Mouse (Mus musculus) intestine, embryonic 15.5 days (tissue): ENCODE data around the gene Ccnl1. TPM values are rescaled to one million over a fixed set of nuclear protein-coding genes. Genes with fewer than 3 reads are reported as not detected.

Experiments used
- ATAC-seq: fragments of 200-750 bp; cut with Nextera tagmentation; 2 replicates; pipeline ENCODE4 v1.8.0; 2017; ENCODE audit warnings: moderate TSS enrichment, moderate library complexity
- H3K27ac ChIP-seq: fragments of 300-500 bp; sonication (generic); 2 replicates; pipeline ENCODE4 v1.5.1; 2015; ENCODE audit warnings: mild to moderate bottlenecking, inconsistent platforms
- H3K27me3 ChIP-seq: fragments of 300-500 bp; sonication (generic); replicated peaks from 2 replicates; pipeline ENCODE4 v1.6.1; 2015; ENCODE audit warnings: inconsistent platforms
- H3K36me3 ChIP-seq: fragments of 300-500 bp; sonication (generic); 2 replicates; pipeline ENCODE4 v1.6.1; 2015; ENCODE audit warnings: inconsistent platforms
- H3K4me1 ChIP-seq: fragments of 300-500 bp; sonication (generic); replicated peaks from 2 replicates; pipeline ENCODE4 v1.6.1; 2015; ENCODE audit warnings: inconsistent platforms
- H3K4me2 ChIP-seq: fragments of 300-500 bp; sonication (generic); replicated peaks from 2 replicates; pipeline ENCODE4 v1.6.1; 2015; ENCODE audit warnings: mild to moderate bottlenecking, inconsistent platforms
- H3K4me3 ChIP-seq: fragments of 300-500 bp; sonication (generic); replicated peaks from 2 replicates; pipeline ENCODE4 v1.5.1; 2015; ENCODE audit warnings: inconsistent platforms
- H3K9ac ChIP-seq: fragments of 300-500 bp; sonication (generic); 2 replicates; pipeline ENCODE4 v1.6.1; 2015; ENCODE audit warnings: inconsistent platforms
- H3K9me3 ChIP-seq: fragments of 300-500 bp; sonication (generic); 2 replicates; pipeline ENCODE4 v1.6.1; 2016; ENCODE audit warnings: inconsistent platforms
- WGBS: fragments of 180-500 bp; shearing (Covaris S2); methylation state at CpG from one replicate; pipeline ENCODE4 v1.1.7; 2015; 5-methylcytosine and 5-hydroxymethylcytosine counted together
- polyA plus RNA-seq: library from polyadenylated mRNA; unstranded; fragments of >200 nt; fragmentation: Nextera tagmentation; extraction: Ambion mirVana; gene quantifications from 2 replicates; pipeline ENCODE4 v1.2.1, GENCODE M21; 2015

Ccnl1 gene
- polyA plus RNA-seq, 1 experiment from 2014 or later = 97.2 TPM

DNA sequence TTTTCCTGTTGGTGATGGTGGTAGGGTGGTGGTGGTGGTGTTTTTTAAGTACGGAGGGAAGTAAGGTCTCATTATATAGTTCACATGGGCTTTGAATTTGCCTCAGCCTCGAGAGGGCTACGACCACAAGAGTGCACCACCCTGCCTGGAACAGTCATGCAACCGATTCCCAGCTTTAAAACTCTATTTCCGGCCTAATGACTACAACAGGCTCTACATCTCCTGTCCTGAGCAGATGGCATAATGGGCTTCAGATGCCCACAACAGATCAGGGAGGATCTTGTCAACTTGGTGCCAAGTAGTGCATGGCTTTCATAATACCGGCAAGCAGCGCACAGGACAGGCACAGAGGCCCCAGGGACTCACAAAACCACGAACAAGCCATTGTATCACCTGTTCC, 27.4 kb downstream of the Ccnl1 start:
- no peaks in the 10 kb centered on the region for H3K36me3 ChIP-seq
- H3K9me3 ChIP-seq = no peaks in the 10 kb centered on the region
- H3K4me2 ChIP-seq = no peak overlapping the region
- ATAC-seq = no peak
- 54% methylated on average over 8 of the region's 8 CpGs for WGBS
- no peaks in the 10 kb centered on the region for H3K27me3 ChIP-seq
- H3K27ac ChIP-seq = no peak overlapping the region
- H3K9ac ChIP-seq = no peak overlapping the region
- peaks cover 12% of the 10 kb centered on the region for H3K4me1 ChIP-seq
- no peak overlapping the region for H3K4me3 ChIP-seq

DNA sequence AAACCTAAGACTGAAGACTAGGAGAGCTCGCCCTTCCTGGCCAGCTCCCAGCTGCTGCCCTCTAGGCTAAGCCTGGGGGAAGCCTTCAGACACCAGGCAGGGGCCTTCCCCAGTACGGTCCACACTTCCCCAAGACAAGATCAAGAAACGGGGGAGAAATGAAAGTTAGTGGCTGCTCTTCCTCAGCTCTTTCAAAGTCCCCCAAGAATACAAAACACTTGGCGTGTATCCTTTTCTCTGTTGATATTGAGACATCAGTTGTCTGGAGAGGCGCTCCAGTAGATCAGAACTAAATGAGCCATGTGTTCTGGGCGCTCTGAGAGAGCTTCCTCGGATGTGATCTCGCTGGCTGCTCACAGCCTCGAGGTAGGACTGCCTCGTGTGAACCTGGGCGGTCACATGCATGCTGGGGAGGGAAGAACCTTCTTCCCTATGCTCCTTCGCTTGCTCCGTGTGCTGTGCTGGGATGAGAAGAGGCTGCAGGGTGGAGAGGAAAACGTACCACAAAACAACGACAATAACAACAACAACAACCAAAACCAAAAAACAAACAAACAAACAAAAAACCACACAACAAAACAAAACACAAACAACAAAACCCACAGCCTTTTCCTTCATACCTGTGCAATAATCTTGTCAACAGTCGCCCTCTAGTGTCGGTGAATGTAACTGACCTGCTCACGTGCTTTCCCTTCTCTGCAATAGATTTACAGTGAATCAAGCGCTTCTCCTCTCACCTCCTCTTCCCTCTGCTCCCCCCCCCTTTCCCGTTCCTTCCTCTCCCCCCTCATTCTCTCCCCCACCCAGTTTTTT, 28.0 kb downstream of the Ccnl1 start:
- H3K4me1 ChIP-seq = peaks cover 12% of the 10 kb centered on the region
- H3K9me3 ChIP-seq = no peaks in the 10 kb centered on the region
- H3K4me2 ChIP-seq = peak overlapping the region; percentile 47
- H3K27me3 ChIP-seq = no peaks in the 10 kb centered on the region
- ATAC-seq = peak; percentile 66
- H3K36me3 ChIP-seq = no peaks in the 10 kb centered on the region
- no peak overlapping the region for H3K27ac ChIP-seq
- 24% methylated on average over 20 of the region's 20 CpGs for WGBS
- 0 out of 2 replicates have a peak overlapping the region, but pooled peaks have one; percentile 6 for H3K9ac ChIP-seq
- 0 out of 2 replicates have a peak overlapping the region, but pooled peaks have one; percentile 0 for H3K4me3 ChIP-seq

GRCm38 (mm10) chr3:65929304-65929783, 28.7 kb downstream of the Ccnl1 start:
- Histone ChIP-seq H3K4me3 (0 out of 2 replicates have a peak overlapping the region, but pooled peaks have one; percentile 11), H3K9me3 (no peaks in the 10 kb centered on the region), H3K36me3 (no peaks in the 10 kb centered on the region), H3K4me2 (peak overlapping the region; percentile 47), H3K9ac (no peak overlapping the region), H3K27me3 (no peaks in the 10 kb centered on the region), H3K27ac (no peak overlapping the region), H3K4me1 (peaks cover 12% of the 10 kb centered on the region)
- ATAC-seq = peak; percentile 90
- WGBS = 1% methylated on average over 10 of the region's 10 CpGs

- 44% methylated on average over 4 of the region's 4 CpGs for WGBS
- peaks cover 12% of the 10 kb centered on the region for H3K4me1 ChIP-seq
- H3K4me2 ChIP-seq = peak overlapping the region; percentile 47
- H3K9me3 ChIP-seq = no peaks in the 10 kb centered on the region
- no peaks in the 10 kb centered on the region for H3K36me3 ChIP-seq
- H3K4me3 ChIP-seq = no peak overlapping the region
- no peak overlapping the region for H3K9ac ChIP-seq
- H3K27ac ChIP-seq = no peak overlapping the region
- H3K27me3 ChIP-seq = no peaks in the 10 kb centered on the region
- peak; percentile 39 for ATAC-seq
Measured at GRCm38 (mm10) chr3:65928614-65929272, 29.3 kb downstream of the Ccnl1 start.

- Histone ChIP-seq H3K4me2 (no peak overlapping the region), H3K9me3 (no peaks in the 10 kb centered on the region), H3K4me1 (peaks cover 12% of the 10 kb centered on the region), H3K27ac (no peak overlapping the region), H3K27me3 (no peaks in the 10 kb centered on the region), H3K36me3 (no peaks in the 10 kb centered on the region), H3K4me3 (no peak overlapping the region), H3K9ac (no peak overlapping the region)
- no peak for ATAC-seq
- 65% methylated on average over 7 of the region's 7 CpGs for WGBS
Measured at GRCm38 (mm10) chr3:65927685-65928084, 30.4 kb downstream of the Ccnl1 start.

DNA sequence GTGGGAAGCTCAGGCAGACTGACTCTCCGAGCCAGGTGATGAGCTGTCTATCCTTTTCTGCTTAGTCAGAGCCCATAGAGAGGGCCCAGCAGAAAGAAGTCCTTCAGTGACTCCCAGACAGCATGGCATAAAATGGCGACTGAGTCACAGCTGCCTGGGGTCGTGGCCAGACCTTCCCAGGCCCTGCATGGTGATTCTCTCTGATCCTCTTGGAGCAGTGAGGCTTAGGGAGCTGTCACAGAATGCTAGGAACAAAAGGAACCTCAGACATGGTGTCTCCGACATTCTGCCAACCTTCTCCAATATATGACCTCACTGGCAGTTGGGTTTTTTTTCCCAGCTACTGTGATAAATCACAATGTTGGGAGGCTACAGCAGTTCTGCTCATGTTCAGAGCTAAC, 30.9 kb downstream of the Ccnl1 start:
- Histone ChIP-seq H3K4me1 (peaks cover 15% of the 10 kb centered on the region), H3K9ac (no peak overlapping the region), H3K36me3 (no peaks in the 10 kb centered on the region), H3K9me3 (no peaks in the 10 kb centered on the region), H3K27ac (no peak overlapping the region), H3K27me3 (no peaks in the 10 kb centered on the region), H3K4me2 (no peak overlapping the region), H3K4me3 (no peak overlapping the region)
- WGBS = 72% methylated on average over 4 of the region's 4 CpGs
- no peak for ATAC-seq

GRCm38 (mm10) chr3:65926426-65926825, 31.6 kb downstream of the Ccnl1 start:
- Histone ChIP-seq H3K36me3 (no peaks in the 10 kb centered on the region), H3K9me3 (no peaks in the 10 kb centered on the region), H3K4me2 (no peak overlapping the region), H3K27me3 (no peaks in the 10 kb centered on the region), H3K4me1 (peaks cover 15% of the 10 kb centered on the region), H3K4me3 (no peak overlapping the region), H3K9ac (no peak overlapping the region), H3K27ac (no peak overlapping the region)
- 88% methylated on average over 5 of the region's 5 CpGs for WGBS
- ATAC-seq = no peak

GRCm38 (mm10) chr3:65925058-65925740, 32.9 kb downstream of the Ccnl1 start:
- H3K27me3 ChIP-seq = no peaks in the 10 kb centered on the region
- no peaks in the 10 kb centered on the region for H3K9me3 ChIP-seq
- no peak overlapping the region for H3K27ac ChIP-seq
- peaks cover 15% of the 10 kb centered on the region for H3K4me1 ChIP-seq
- 76% methylated on average over 5 of the region's 5 CpGs for WGBS
- ATAC-seq = no peak
- no peak overlapping the region for H3K4me2 ChIP-seq
- no peak overlapping the region for H3K9ac ChIP-seq
- H3K36me3 ChIP-seq = no peaks in the 10 kb centered on the region
- no peak overlapping the region for H3K4me3 ChIP-seq

DNA sequence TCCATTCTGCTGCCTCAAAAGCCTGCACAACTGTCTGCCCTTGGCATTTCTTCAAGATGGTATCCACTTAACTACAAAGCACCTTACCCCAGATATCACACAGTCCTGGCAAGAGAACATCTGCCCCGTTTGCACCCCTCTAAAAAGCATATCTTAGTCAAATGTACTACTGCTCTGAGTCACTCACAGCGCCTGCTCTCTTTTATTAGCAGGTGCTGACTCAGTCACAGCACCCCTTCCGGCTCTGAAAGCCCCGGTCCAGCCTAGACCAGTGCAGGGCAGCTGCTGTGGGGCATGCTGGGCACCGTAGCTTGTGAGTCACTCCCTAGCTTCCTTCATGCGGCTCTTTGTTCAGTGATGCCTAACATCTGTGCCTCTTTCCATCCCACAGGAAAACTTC, 35.6 kb downstream of the Ccnl1 start:
- Histone ChIP-seq H3K36me3 (no peaks in the 10 kb centered on the region), H3K27ac (no peak overlapping the region)
- whole genome bisulfite sequencing = 64% methylated on average over 6 of the region's 6 CpGs

DNA sequence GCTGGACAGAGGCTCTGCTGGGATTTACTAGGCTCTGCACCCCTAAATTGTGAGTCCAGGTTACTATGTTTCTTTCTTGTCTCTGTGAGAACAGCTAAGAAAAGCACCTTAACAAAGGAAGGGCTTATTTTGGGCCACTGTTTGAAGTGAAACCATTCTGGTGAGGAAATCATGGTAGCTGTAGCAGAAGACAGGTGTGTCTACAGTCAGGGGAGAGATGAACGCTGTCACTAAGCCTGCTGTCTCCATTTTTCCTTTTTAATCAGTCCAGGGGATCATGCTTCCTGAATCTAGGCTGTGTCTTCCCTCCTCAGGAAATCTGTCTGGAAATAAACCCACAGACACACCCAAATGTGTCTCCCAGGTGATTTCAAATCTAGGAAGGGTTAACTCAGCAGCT, 36.4 kb downstream of the Ccnl1 start:
- Histone ChIP-seq H3K27me3 (no peaks in the 10 kb centered on the region), H3K4me2 (no peak overlapping the region), H3K36me3 (no peaks in the 10 kb centered on the region), H3K27ac (no peak overlapping the region), H3K9me3 (no peaks in the 10 kb centered on the region), H3K9ac (no peak overlapping the region), H3K4me1 (0 out of 2 replicates have a peak, but pooled peaks cover 3% of the 10 kb centered on the region), H3K4me3 (no peak overlapping the region)
- ATAC-seq = no peak
- WGBS = 86% methylated on average over 1 of the region's 1 CpGs

More for the DNA sequence above, 35.6 kb downstream of the Ccnl1 start:
- no peak for ATAC-seq
- Histone ChIP-seq H3K4me1 (0 out of 2 replicates have a peak, but pooled peaks cover 3% of the 10 kb centered on the region), H3K4me3 (no peak overlapping the region), H3K9ac (no peak overlapping the region), H3K27me3 (no peaks in the 10 kb centered on the region), H3K4me2 (no peak overlapping the region), H3K9me3 (no peaks in the 10 kb centered on the region)

DNA sequence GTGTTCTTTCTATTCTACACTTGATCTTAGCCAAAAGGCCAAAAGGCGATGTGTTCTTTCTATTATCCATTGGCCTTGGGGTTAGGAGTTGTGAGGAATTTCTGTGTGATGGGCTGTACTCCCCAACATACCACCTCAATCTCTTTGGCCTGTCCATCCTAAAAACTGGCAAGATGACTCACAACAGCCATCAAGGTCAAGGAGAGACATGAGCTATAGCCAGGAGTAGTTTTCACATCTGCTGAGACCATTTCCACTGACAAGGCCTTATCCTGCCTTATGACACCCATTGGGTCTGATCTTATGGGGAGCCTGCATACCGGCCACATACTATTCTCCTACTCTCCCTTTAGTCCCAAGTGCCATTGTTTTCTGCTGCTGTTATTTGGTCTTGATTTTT, 39.0 kb downstream of the Ccnl1 start:
- 93% methylated on average over 2 of the region's 2 CpGs for WGBS
- H3K9ac ChIP-seq = no peak overlapping the region
- H3K27ac ChIP-seq = no peak overlapping the region
- H3K4me3 ChIP-seq = no peak overlapping the region
- no peak for ATAC-seq
- H3K4me1 ChIP-seq = 0 out of 2 replicates have a peak, but pooled peaks cover 3% of the 10 kb centered on the region
- H3K4me2 ChIP-seq = no peak overlapping the region
- no peaks in the 10 kb centered on the region for H3K9me3 ChIP-seq
- no peaks in the 10 kb centered on the region for H3K27me3 ChIP-seq
- no peaks in the 10 kb centered on the region for H3K36me3 ChIP-seq

DNA sequence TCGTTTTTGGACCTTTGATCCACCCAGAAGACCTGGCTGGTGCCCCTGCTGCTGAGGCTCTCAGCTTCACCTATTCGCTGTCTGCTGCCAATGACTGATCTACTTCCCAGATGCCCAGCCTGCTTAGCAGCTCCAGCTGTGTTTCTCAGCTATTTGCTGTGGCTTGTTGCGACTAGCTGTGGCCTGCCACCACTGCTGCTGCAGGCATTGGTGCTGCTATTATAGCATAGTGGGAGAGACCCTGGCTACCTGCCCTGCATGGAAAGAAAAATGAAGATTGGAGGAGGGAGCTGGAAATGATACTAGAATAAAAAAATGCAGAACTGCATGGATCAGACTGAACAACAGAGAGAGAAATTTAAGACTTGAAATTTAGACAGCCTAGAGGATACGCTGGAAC, 45.1 kb downstream of the Ccnl1 start:
- H3K4me3 ChIP-seq = no peak overlapping the region
- H3K27ac ChIP-seq = no peak overlapping the region
- WGBS = 67% methylated on average over 4 of the region's 4 CpGs
- no peaks in the 10 kb centered on the region for H3K36me3 ChIP-seq
- no peak for ATAC-seq
- no peaks in the 10 kb centered on the region for H3K9me3 ChIP-seq
- H3K4me1 ChIP-seq = no peaks in the 10 kb centered on the region
- H3K9ac ChIP-seq = no peak overlapping the region
- H3K4me2 ChIP-seq = no peak overlapping the region
- no peaks in the 10 kb centered on the region for H3K27me3 ChIP-seq
